Mouse (Mus musculus): Measurements from ENCODE around the gene Tsc22d1. TPM values are rescaled to one million over a fixed set of nuclear protein-coding genes. Genes with fewer than 3 reads are reported as not detected.
A peak's percentile ranks its signal among the peaks of the same experiment; 100 is the strongest.

Gene Tsc22d1
- polyA plus RNA-seq (2012; rRNA removed): 137 and 153 TPM in 2 replicates

DNA sequence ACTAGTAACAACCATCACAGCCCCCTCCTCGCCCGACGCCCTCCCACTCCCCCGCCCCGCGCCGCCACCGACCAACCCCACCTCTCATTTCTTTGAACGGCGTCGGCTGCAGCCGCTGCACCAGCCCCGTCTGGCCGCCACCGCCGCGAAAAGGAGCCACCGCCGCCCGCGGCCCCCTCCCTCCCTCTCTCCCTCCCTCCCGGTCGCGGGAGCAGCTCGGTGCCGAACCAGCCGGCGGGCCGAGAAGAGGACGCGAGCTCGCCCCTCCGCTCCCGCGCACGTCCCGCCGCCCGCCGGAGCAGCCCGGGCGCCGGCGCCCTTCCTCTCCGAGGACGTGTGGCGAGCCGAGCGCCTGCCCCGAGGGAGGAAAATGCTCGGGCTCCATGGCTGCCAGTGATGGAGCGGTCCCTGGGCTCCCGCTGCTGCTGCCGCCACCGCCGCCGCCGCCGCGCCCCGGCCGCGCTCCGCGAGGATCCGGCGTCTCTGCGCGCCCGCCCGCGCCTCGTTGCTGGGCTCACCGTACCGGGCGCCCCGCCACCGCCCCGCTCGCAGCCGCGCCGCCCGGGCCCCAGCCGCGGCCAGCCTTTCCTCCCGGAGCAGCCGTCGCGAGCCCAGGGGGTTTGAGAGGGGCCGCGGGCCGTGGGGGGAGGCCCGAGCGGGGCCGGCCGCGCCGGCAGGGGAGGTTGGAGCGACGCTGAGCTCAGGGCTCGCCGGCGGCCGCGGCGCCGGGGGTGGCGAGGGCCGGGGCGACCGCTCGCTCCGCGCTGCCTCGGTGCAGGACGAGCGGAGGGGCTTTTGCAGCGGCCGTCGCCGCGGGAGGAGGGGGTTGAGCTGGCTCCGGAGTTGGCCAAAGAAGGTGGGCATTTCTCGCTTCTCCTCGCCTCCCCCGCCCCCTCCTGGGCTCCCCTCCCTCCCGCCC, at the start of gene Tsc22d1:
TSS of gene Tsc22d1 (plus strand) at position 100 of the 919 bp plus-strand sequence.
- Histone ChIP-seq H3K36me3 (ENCODE audit: control insufficient read depth, insufficient read depth, low read length) (no peaks in the 10 kb centered on the region), H3K27me3 (replicated peaks; ENCODE audit: control insufficient read depth, insufficient read depth, low read length) (no peaks in the 10 kb centered on the region), H3K4me1 (ENCODE audit: control insufficient read depth, insufficient read depth, low read length) (no peaks in the 10 kb centered on the region), H3K4me3 (ENCODE audit: insufficient read depth, low read depth, low read length) (peak within 1 kb of the TSS; percentile 68), H3K27ac (ENCODE audit: insufficient read depth, low read depth, low read length) (peak within 1 kb of the TSS; percentile 81)
- no peak for TF ChIP-seq POLR2A (IDR thresholded peaks at IDR 0.05; ENCODE audit: low read depth, low read length)
- 3% methylated on average over 126 of the region's 128 CpGs for WGBS
- no peak for DNase-seq

DNA sequence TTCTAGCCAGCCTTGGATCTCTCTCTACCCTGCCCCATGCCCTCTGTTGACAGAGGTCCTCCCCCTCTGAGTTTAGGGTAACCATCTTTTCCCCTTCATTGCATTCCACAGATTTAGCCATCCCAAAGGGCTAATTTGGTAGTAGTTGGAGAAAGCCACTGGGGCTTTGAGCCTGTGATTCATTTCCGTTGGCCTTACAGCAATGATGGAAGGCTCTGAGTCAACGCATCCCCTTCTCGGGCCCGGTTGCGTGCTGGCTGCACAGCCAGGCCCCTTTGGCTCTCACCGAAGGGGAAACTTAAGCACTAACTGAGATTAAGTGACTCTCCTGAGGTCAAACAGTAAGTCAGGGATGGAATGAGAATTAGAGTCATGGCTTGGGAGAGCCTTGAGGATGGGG, 41.1 kb upstream of the Tsc22d1 start:
- no peak for TF ChIP-seq POLR2A (IDR thresholded peaks at IDR 0.05; ENCODE audit: low read depth, low read length)
- TF ChIP-seq CTCF (conservative IDR thresholded peaks at IDR 0.05; ENCODE audit: insufficient read depth, insufficient read length, low read depth, low read length): no peak
- Histone ChIP-seq H3K4me1 (ENCODE audit: control insufficient read depth, insufficient read depth, low read length) (no peaks in the 10 kb centered on the region), H3K36me3 (ENCODE audit: control insufficient read depth, insufficient read depth, low read length) (no peaks in the 10 kb centered on the region), H3K27ac (ENCODE audit: insufficient read depth, low read depth, low read length) (no peak overlapping the region), H3K27me3 (replicated peaks; ENCODE audit: control insufficient read depth, insufficient read depth, low read length) (no peaks in the 10 kb centered on the region), H3K4me3 (ENCODE audit: insufficient read depth, low read depth, low read length) (no peak overlapping the region)
- no peak for DNase-seq
- 88% methylated on average over 6 of the region's 6 CpGs for WGBS

DNA sequence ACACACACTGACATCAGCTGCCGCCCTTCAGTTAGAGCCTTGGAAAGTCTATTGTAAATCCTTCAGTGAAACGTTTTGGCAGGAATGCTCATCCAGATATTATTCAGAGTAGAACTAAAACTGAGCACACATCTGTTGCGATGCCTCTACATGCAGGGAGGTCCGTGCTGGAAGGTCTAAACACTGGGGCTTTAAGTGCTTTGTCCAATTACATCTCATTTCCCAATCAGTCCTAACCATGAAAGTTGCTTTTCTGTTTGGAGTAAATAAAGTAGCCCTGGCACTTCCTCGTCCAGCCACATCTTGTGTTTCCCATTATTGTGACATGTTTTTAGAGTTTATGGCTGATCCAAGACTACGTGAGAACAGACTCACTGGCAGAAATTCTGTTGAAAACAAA, 40.2 kb upstream of the Tsc22d1 start:
- no peak overlapping the region for H3K27ac ChIP-seq (ENCODE audit: insufficient read depth, low read depth, low read length)
- DNase-seq: no peak
- no peaks in the 10 kb centered on the region for H3K36me3 ChIP-seq (ENCODE audit: control insufficient read depth, insufficient read depth, low read length)
- H3K4me3 ChIP-seq (ENCODE audit: insufficient read depth, low read depth, low read length): no peak overlapping the region
- no peaks in the 10 kb centered on the region for H3K4me1 ChIP-seq (ENCODE audit: control insufficient read depth, insufficient read depth, low read length)
- TF ChIP-seq POLR2A (IDR thresholded peaks at IDR 0.05; ENCODE audit: low read depth, low read length): no peak
- TF ChIP-seq CTCF (conservative IDR thresholded peaks at IDR 0.05; ENCODE audit: insufficient read depth, insufficient read length, low read depth, low read length): no peak
- WGBS: 78% methylated on average over 6 of the region's 6 CpGs
- no peaks in the 10 kb centered on the region for H3K27me3 ChIP-seq (replicated peaks; ENCODE audit: control insufficient read depth, insufficient read depth, low read length)

GRCm38 (mm10) chr14:76376561-76376960, 38.2 kb upstream of the Tsc22d1 start:
- H3K4me3 ChIP-seq (ENCODE audit: insufficient read depth, low read depth, low read length): no peak overlapping the region
- no peaks in the 10 kb centered on the region; the same call in 1 of the 2 replicates for H3K27me3 ChIP-seq (replicated peaks; ENCODE audit: control insufficient read depth, insufficient read depth, low read length)
- no peaks in the 10 kb centered on the region for H3K4me1 ChIP-seq (ENCODE audit: control insufficient read depth, insufficient read depth, low read length)
- no peak for DNase-seq
- 70% methylated on average over 5 of the region's 5 CpGs for WGBS
- H3K36me3 ChIP-seq (ENCODE audit: control insufficient read depth, insufficient read depth, low read length): no peaks in the 10 kb centered on the region
- H3K27ac ChIP-seq (ENCODE audit: insufficient read depth, low read depth, low read length): no peak overlapping the region
- TF ChIP-seq POLR2A (IDR thresholded peaks at IDR 0.05; ENCODE audit: low read depth, low read length): no peak
- no peak for TF ChIP-seq CTCF (conservative IDR thresholded peaks at IDR 0.05; ENCODE audit: insufficient read depth, insufficient read length, low read depth, low read length)

DNA sequence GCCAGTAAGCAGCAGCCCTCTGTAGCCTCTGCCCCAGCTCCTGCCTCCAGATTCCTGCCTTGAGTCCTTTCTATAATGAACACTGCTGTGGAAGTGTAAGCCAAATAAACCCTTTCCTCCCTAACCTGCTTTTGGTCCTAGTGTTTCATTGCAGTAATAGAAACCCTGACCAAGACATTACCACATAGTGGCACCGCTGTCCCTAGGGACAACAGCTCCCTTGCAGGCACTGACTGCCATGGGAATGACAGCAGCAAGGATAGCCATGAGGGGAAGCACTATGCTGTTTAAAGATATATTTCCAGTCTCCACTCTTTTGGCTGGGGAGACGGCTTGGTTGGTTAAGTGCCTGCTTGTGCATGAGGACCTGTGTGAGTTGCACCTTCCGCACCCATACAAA, 35.4 kb upstream of the Tsc22d1 start:
- Histone ChIP-seq H3K36me3 (ENCODE audit: control insufficient read depth, insufficient read depth, low read length) (no peaks in the 10 kb centered on the region), H3K4me1 (ENCODE audit: control insufficient read depth, insufficient read depth, low read length) (no peaks in the 10 kb centered on the region), H3K27ac (ENCODE audit: insufficient read depth, low read depth, low read length) (no peak overlapping the region), H3K27me3 (replicated peaks; ENCODE audit: control insufficient read depth, insufficient read depth, low read length) (no peaks in the 10 kb centered on the region; the same call in 1 of the 2 replicates), H3K4me3 (ENCODE audit: insufficient read depth, low read depth, low read length) (no peak overlapping the region)
- TF ChIP-seq CTCF (conservative IDR thresholded peaks at IDR 0.05; ENCODE audit: insufficient read depth, insufficient read length, low read depth, low read length): no peak
- no peak for TF ChIP-seq POLR2A (IDR thresholded peaks at IDR 0.05; ENCODE audit: low read depth, low read length)
- DNase-seq: no peak
- WGBS: 94% methylated on average over 3 of the region's 3 CpGs

- no peak overlapping the region for H3K4me3 ChIP-seq (ENCODE audit: insufficient read depth, low read depth, low read length)
- no peak overlapping the region for H3K27ac ChIP-seq (ENCODE audit: insufficient read depth, low read depth, low read length)
- WGBS: 78% methylated on average over 7 of the region's 7 CpGs
- no peaks in the 10 kb centered on the region for H3K36me3 ChIP-seq (ENCODE audit: control insufficient read depth, insufficient read depth, low read length)
- TF ChIP-seq CTCF (conservative IDR thresholded peaks at IDR 0.05; ENCODE audit: insufficient read depth, insufficient read length, low read depth, low read length): no peak
- no peaks in the 10 kb centered on the region for H3K4me1 ChIP-seq (ENCODE audit: control insufficient read depth, insufficient read depth, low read length)
- no peak for DNase-seq
- no peaks in the 10 kb centered on the region for H3K27me3 ChIP-seq (replicated peaks; ENCODE audit: control insufficient read depth, insufficient read depth, low read length)
These were observed 26.7 kb upstream of the Tsc22d1 start for GRCm38 (mm10) chr14:76388025-76388424.

DNA sequence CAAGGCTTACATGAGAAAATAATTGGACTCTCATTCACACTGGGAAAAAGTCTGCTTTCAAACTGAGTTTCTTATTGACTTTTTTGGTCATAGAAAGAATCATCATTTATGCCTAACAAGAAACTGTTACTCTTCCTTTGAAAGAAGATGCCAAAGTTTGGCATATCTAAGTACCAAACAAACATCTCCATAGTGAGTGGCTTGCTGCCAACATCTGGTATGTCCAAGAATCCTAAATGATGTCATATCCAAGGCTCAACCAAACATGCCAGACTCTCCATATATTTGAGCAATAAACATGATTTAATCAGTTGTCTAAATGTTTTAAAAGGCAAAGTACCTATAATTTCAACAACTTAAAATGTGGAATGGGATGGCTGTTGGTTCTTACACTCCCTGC, 16.5 kb upstream of the Tsc22d1 start:
- TF ChIP-seq POLR2A (IDR thresholded peaks at IDR 0.05; ENCODE audit: low read depth, low read length) (no peak), CTCF (conservative IDR thresholded peaks at IDR 0.05; ENCODE audit: insufficient read depth, insufficient read length, low read depth, low read length) (no peak)
- DNase-seq: no peak
- no peak overlapping the region for H3K4me3 ChIP-seq (ENCODE audit: insufficient read depth, low read depth, low read length)
- no peaks in the 10 kb centered on the region for H3K4me1 ChIP-seq (ENCODE audit: control insufficient read depth, insufficient read depth, low read length)
- H3K27me3 ChIP-seq (replicated peaks; ENCODE audit: control insufficient read depth, insufficient read depth, low read length): no peaks in the 10 kb centered on the region; the same call in 1 of the 2 replicates
- no peaks in the 10 kb centered on the region for H3K36me3 ChIP-seq (ENCODE audit: control insufficient read depth, insufficient read depth, low read length)
- no peak overlapping the region for H3K27ac ChIP-seq (ENCODE audit: insufficient read depth, low read depth, low read length)
